Mouse (Mus musculus) liver, embryonic 15.5 days (tissue): ENCODE data around the gene Gm10354. TPM values are rescaled to one million over a fixed set of nuclear protein-coding genes. Genes with fewer than 3 reads are reported as not detected.
"Not testable (repeated sequence)": the region's sequence is repeated elsewhere in the genome, so short reads cannot be mapped to it uniquely, and the experiment has no call there.

Experiments used
- ATAC-seq: fragments of 200-750 bp; cut with Nextera tagmentation; 2 replicates; pipeline ENCODE4 v1.8.0; 2017; ENCODE audit warnings: moderate number of reproducible peaks, mild to moderate bottlenecking, moderate library complexity; ENCODE audit not compliant: insufficient read depth
- H3K27ac ChIP-seq: fragments of 300-500 bp; sonication (generic); replicated peaks from 2 replicates; pipeline ENCODE4 v1.5.1; 2015; ENCODE audit warnings: mild to moderate bottlenecking, inconsistent platforms
- H3K27me3 ChIP-seq: fragments of 300-500 bp; sonication (generic); 2 replicates; pipeline ENCODE4 v1.6.1; 2015; ENCODE audit warnings: mild to moderate bottlenecking, inconsistent platforms
- H3K36me3 ChIP-seq: fragments of 300-500 bp; sonication (generic); replicated peaks from 2 replicates; pipeline ENCODE4 v1.6.1; 2015; ENCODE audit warnings: moderate library complexity, mild to moderate bottlenecking, inconsistent platforms
- H3K4me1 ChIP-seq: fragments of 300-500 bp; sonication (generic); replicated peaks from 2 replicates; pipeline ENCODE4 v1.6.1; 2015; ENCODE audit warnings: inconsistent platforms
- H3K4me2 ChIP-seq: fragments of 300-500 bp; sonication (generic); 2 replicates; pipeline ENCODE4 v1.6.1; 2015; ENCODE audit warnings: moderate library complexity, mild to moderate bottlenecking, inconsistent platforms
- H3K4me3 ChIP-seq: fragments of 300-500 bp; sonication (generic); replicated peaks from 2 replicates; pipeline ENCODE4 v1.5.1; 2015; ENCODE audit warnings: mild to moderate bottlenecking, inconsistent platforms
- H3K9ac ChIP-seq: fragments of 300-500 bp; sonication (generic); 2 replicates; pipeline ENCODE4 v1.6.1; 2015; ENCODE audit warnings: moderate library complexity, mild to moderate bottlenecking, inconsistent platforms
- H3K9me3 ChIP-seq: fragments of 300-500 bp; sonication (generic); replicated peaks from 2 replicates; pipeline ENCODE4 v1.6.1; 2016; ENCODE audit warnings: inconsistent platforms
- WGBS: fragments of 180-500 bp; shearing (Covaris S2); methylation state at CpG from one replicate; pipeline ENCODE4 v1.1.7; 2015; ENCODE audit warnings: mixed read lengths; ENCODE audit not compliant: insufficient replicate concordance; 5-methylcytosine and 5-hydroxymethylcytosine counted together
- polyA plus RNA-seq: library from polyadenylated mRNA; unstranded; fragments of >200 nt; fragmentation: Nextera tagmentation; extraction: Ambion mirVana; gene quantifications from 2 replicates; pipeline ENCODE4 v1.2.1, GENCODE M21; 2015

Gene Gm10354
- polyA plus RNA-seq, 1 experiment from 2014 or later: not detected

- H3K4me2 ChIP-seq, H3K27ac ChIP-seq, H3K27me3 ChIP-seq, H3K9me3 ChIP-seq, H3K4me3 ChIP-seq, H3K9ac ChIP-seq, H3K36me3 ChIP-seq, ATAC-seq, H3K4me1 ChIP-seq: not testable (repeated sequence)
- WGBS: 49% methylated on average over 7 of the region's 7 CpGs
Observed at GRCm38 (mm10) chr5:14951822-14952221, 26.9 kb downstream of the Gm10354 start.

DNA sequence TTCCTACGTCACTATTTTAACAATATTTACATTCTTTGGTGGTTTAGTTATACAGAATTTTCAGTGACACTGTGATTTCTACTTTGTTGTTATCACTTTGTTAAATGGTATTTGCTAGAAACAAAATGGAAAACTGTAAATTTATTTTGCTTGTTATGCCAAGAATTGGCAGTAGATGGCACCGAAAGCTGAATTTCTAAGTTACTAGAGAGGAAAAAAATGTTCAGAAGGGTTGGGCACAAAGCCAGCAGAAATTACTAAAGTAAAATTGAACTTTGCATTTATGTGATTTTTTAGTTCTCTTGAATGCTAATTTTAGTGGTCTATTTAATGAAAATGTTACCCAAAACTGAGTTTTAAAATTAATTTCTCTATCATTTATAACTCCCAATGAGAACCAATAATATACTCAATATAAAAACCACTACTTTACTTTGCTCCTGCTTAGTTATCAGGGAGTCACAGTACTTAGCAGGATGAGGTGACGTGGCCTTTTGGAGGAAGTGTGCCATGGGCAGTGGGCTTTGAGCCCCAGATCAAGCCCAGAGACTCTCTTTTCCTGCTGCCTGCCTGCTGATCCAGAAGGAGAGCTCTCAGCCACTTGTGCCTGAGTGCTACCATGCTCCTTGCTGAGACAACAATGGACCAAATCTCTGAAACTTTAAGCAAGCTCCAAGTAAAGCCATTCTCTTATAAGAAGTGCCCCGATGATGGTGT, 31.1 kb downstream of the Gm10354 start:
- not testable (repeated sequence) for H3K9me3 ChIP-seq, H3K4me2 ChIP-seq, H3K4me3 ChIP-seq, H3K36me3 ChIP-seq, H3K4me1 ChIP-seq, H3K9ac ChIP-seq, ATAC-seq, H3K27ac ChIP-seq, H3K27me3 ChIP-seq
- WGBS: 39% methylated on average over 4 of the region's 4 CpGs

DNA sequence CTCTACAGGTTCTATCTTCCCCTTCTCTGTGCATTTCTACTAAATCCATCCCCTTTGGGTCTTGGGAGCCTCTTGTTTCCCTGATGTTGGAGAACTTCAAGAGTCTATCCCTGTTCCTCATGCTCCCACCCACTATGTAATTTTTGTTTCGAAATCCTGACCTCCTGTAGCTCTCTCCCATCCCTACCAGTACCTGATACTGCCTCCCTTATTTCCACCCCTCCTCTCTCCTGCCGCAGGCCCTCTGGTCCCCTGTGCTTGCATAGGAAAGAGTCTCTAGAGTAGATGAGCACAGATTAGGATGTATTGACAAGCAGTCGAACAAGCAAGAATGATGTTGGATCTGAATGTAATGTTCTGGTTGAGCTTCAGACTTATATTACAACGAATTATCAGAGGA, 33.2 kb downstream of the Gm10354 start:
- ATAC-seq, H3K36me3 ChIP-seq: not testable (repeated sequence)

DNA sequence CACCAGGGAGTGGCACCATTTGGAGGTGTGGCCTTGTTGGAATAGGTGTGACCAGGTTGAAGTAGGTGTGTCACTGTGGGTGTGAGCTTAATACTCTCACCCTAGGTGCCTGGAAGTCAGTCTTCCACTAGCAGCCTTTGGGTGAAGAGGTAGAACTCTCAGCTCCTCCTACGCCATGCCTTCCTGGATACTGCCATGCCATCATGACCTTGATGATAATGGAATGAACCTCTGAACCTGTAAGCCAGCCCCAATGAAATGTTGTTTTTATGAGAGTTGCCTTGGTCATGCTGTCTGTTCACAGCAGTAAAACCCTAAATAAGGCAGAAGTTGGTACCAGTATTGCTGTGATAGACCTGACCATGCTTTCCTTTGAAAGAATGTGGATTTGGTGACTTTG, 37.7 kb downstream of the Gm10354 start:
- not testable (repeated sequence) for H3K27ac ChIP-seq, H3K9me3 ChIP-seq, H3K4me3 ChIP-seq, H3K4me1 ChIP-seq, ATAC-seq, H3K27me3 ChIP-seq, H3K9ac ChIP-seq, H3K36me3 ChIP-seq, H3K4me2 ChIP-seq
- WGBS: 59% methylated on average over 1 of the region's 1 CpGs

More for the DNA sequence above, 33.2 kb downstream of the Gm10354 start:
- WGBS: 39% methylated on average over 4 of the region's 4 CpGs
- H3K4me3 ChIP-seq, H3K4me1 ChIP-seq, H3K27ac ChIP-seq, H3K4me2 ChIP-seq, H3K27me3 ChIP-seq, H3K9me3 ChIP-seq, H3K9ac ChIP-seq: not testable (repeated sequence)

GRCm38 (mm10) chr5:14938329-14938728, 40.4 kb downstream of the Gm10354 start, which contains the start of gene Speer4e:
Gene Speer4e, minus strand, starts transcription at chr5:14938429.
- not testable (repeated sequence) for H3K4me3 ChIP-seq, H3K4me2 ChIP-seq, H3K9me3 ChIP-seq, H3K27ac ChIP-seq, H3K27me3 ChIP-seq, H3K9ac ChIP-seq, ATAC-seq, H3K36me3 ChIP-seq, H3K4me1 ChIP-seq
- 17% methylated on average over 1 of the region's 1 CpGs for WGBS

- H3K36me3 ChIP-seq, H3K4me3 ChIP-seq, ATAC-seq, H3K9ac ChIP-seq, H3K4me2 ChIP-seq, H3K27ac ChIP-seq, H3K9me3 ChIP-seq, H3K4me1 ChIP-seq, H3K27me3 ChIP-seq: not testable (repeated sequence)
- WGBS: 51% methylated on average over 5 of the region's 6 CpGs
Observed at GRCm38 (mm10) chr5:14933721-14934120, 45.0 kb downstream of the Gm10354 start.

- ATAC-seq, H3K4me1 ChIP-seq, H3K9ac ChIP-seq, H3K4me3 ChIP-seq, H3K27me3 ChIP-seq, H3K9me3 ChIP-seq, H3K36me3 ChIP-seq, H3K27ac ChIP-seq, H3K4me2 ChIP-seq: not testable (repeated sequence)
- WGBS: 24% methylated on average over 4 of the region's 4 CpGs
Observed at GRCm38 (mm10) chr5:14927047-14927446, 51.7 kb downstream of the Gm10354 start.

Other genes with a start within 250 kb of the Gm10354 start
- gene Gm9758, start 64.0 kb downstream of the Gm10354 start, polyA plus RNA-seq: not detected in 2 replicates
- gene Speer4e, start 40.5 kb downstream of the Gm10354 start, polyA plus RNA-seq: not detected in 2 replicates
- gene Gm17019, start 54.1 kb upstream of the Gm10354 start, polyA plus RNA-seq: not detected in 2 replicates